Mouse (Mus musculus) cerebellum, adult 18-20 months (tissue): ENCODE data around the gene Dcun1d5.
"Not testable (repeated sequence)": the region's sequence is repeated elsewhere in the genome, so short reads cannot be mapped to it uniquely, and the experiment has no call there.

Experiments used
- DNase-seq, 2 experiments: peaks; one replicate each; pipeline ENCODE4 v3.0.0; 2021

Gene Dcun1d5

GRCm38 (mm10) chr9:7184172-7184896, at the start of gene Dcun1d5, which contains the start of gene Dync2h1:
Gene Dcun1d5 (plus strand): TSS chr9:7184520.
Gene Dync2h1 (minus strand): TSS chr9:7184446.
- peak; percentile 91 to 95 for DNase-seq

GRCm38 (mm10) chr9:7154391-7154790, 29.9 kb upstream of the Dcun1d5 start:
- no peak for DNase-seq

- no peak for DNase-seq
These were observed 25.7 kb upstream of the Dcun1d5 start for GRCm38 (mm10) chr9:7158605-7159004.

- DNase-seq: no peak
These were observed 24.6 kb upstream of the Dcun1d5 start for GRCm38 (mm10) chr9:7159718-7160117.

GRCm38 (mm10) chr9:7160688-7161087, 23.6 kb upstream of the Dcun1d5 start:
- no peak for DNase-seq

- DNase-seq: no peak
These were observed 16.9 kb upstream of the Dcun1d5 start for GRCm38 (mm10) chr9:7167339-7167998.

GRCm38 (mm10) chr9:7173756-7174155, 10.6 kb upstream of the Dcun1d5 start:
- no peak for DNase-seq

- peak; percentile 90 to 93 for DNase-seq
These were observed 7.4 kb upstream of the Dcun1d5 start for GRCm38 (mm10) chr9:7176618-7177610.

GRCm38 (mm10) chr9:7184897-7185291, 574 bp downstream of the Dcun1d5 start:
- peak in 1 of 2 experiments; percentile 24 for DNase-seq

- not testable (repeated sequence) for DNase-seq
These were observed 6.4 kb downstream of the Dcun1d5 start for GRCm38 (mm10) chr9:7190694-7191093.

GRCm38 (mm10) chr9:7216240-7216639, 31.9 kb downstream of the Dcun1d5 start:
- DNase-seq: no peak

- DNase-seq: no peak
These were observed 36.7 kb downstream of the Dcun1d5 start for GRCm38 (mm10) chr9:7221024-7221423.

GRCm38 (mm10) chr9:7221460-7221859, 37.1 kb downstream of the Dcun1d5 start:
- DNase-seq: no peak

GRCm38 (mm10) chr9:7238619-7239018, 54.3 kb downstream of the Dcun1d5 start:
- DNase-seq: no peak

- DNase-seq: no peak
These were observed 55.6 kb downstream of the Dcun1d5 start for GRCm38 (mm10) chr9:7239967-7240366.

- no peak for DNase-seq
These were observed 68.7 kb downstream of the Dcun1d5 start for GRCm38 (mm10) chr9:7252797-7253654.
